Mouse (Mus musculus): ENCODE measurements around the gene Clrn1. TPM values are rescaled to one million over a fixed set of nuclear protein-coding genes. Genes with fewer than 3 reads are reported as not detected.

The Clrn1 gene
- not detected in 2 replicates for polyA plus RNA-seq (2015; fragmentation: Nextera tagmentation; extraction: Ambion mirVana)

DNA sequence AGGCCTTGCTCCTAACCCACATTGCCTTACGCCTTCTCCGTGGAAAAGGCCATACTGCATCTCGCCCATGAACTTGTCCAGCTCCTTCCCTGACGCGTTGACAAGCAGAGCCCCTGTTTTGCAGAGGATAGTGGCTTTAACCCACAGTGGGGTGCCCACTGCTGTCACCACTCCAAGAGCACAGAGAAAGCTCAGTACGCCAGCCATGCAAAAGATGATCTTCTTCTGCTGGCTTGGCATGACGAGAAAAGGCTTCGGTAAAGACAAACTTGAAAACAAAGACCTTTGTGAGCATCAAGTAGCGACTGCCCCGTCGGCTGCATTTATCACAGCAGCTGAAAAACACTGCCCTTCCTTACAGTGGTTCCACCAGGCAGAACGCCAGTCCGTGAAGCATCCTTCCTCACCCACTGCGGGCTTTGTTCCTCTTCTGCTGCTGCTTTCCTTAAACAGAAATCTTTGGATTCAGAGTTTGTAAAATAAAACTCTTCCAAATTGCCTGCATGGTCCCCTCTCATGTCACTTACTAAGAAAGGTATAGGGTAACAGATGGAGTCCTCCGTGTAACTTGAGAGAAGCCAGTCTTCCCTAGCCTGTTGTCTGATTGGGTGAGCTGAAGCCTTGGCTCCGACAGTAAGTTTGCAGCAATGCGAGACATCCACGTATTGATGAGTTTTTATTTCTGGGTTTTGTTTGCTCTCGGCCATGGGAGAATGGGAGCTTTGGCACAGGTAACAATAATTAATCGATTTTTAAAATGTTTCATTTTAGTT, at the start of gene Clrn1:
Gene Clrn1 (minus strand): TSS at position 540 of the 773 bp plus-strand sequence.
- H3K4me1 ChIP-seq (ENCODE audit: control insufficient read depth, insufficient read depth, low read length): peaks cover 4% of the 10 kb centered on the region; the same call in 1 of the 2 replicates
- H3K4me3 ChIP-seq (ENCODE audit: low read length): no peak within 1 kb of the TSS
- no peak for ATAC-seq
- 78% methylated on average over 20 of the region's 20 CpGs for WGBS
- no peaks in the 10 kb centered on the region for H3K36me3 ChIP-seq (ENCODE audit: control insufficient read depth, insufficient read depth, low read length)
- no peak within 1 kb of the TSS for H3K9ac ChIP-seq (ENCODE audit: low read depth, low read length)
- no peaks in the 10 kb centered on the region for H3K27me3 ChIP-seq (replicated peaks; ENCODE audit: control insufficient read depth, insufficient read depth, low read length)
- H3K9me3 ChIP-seq (ENCODE audit: control insufficient read depth, low read length): no peaks in the 10 kb centered on the region
- no peak within 1 kb of the TSS for H3K27ac ChIP-seq (ENCODE audit: low read length)
- H3K4me2 ChIP-seq (ENCODE audit: low read depth, low read length): no peak within 1 kb of the TSS

DNA sequence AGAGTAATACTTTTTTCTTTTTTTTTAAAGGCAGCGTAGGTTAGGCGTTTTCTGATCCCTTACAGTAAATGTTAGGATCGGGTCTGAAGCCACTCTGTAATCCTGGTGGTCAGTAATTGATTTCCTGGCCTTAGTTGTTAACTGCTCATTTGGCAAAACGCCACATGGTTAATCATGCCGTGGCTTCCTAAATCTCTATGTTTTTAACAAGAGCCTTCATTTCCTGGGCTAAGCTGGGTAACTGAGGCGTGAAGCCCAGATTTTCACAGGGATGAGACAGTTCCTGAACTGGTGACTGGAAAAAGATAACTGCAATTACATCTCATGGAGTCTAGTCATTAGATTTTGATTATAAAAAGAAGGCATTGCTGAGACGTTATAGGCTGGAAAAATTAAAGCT, 38.9 kb upstream of the Clrn1 start:
- no peak overlapping the region for H3K27ac ChIP-seq (ENCODE audit: low read length)
- no peak overlapping the region for H3K4me3 ChIP-seq (ENCODE audit: low read length)
- no peak for ATAC-seq
- WGBS: 66% methylated on average over 7 of the region's 7 CpGs
- no peak overlapping the region for H3K4me2 ChIP-seq (ENCODE audit: low read depth, low read length)
- no peak overlapping the region for H3K9ac ChIP-seq (ENCODE audit: low read depth, low read length)
- no peaks in the 10 kb centered on the region for H3K36me3 ChIP-seq (ENCODE audit: control insufficient read depth, insufficient read depth, low read length)
- no peaks in the 10 kb centered on the region for H3K4me1 ChIP-seq (ENCODE audit: control insufficient read depth, insufficient read depth, low read length)
- H3K27me3 ChIP-seq (replicated peaks; ENCODE audit: control insufficient read depth, insufficient read depth, low read length): no peaks in the 10 kb centered on the region
- no peaks in the 10 kb centered on the region for H3K9me3 ChIP-seq (ENCODE audit: control insufficient read depth, low read length)

DNA sequence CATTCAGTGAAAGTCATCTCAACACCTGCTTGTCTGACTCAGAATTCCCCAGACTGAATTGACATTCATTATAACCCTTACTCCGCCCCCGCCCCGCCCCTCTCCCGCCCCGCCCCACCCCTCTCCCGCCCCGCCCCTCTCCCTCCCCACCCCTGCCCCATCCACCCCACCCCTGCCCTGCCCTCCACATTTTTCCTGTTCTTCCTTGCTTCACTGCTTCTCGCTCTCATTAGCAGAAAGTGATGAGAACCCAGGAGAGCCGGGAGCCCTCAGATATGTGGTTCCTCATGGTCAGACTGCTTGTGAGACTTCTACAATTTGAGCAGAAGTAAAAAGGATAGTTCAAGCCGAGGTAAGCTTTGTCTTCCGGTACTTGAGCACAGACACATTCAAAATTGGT, 38.0 kb upstream of the Clrn1 start:
- Histone ChIP-seq H3K36me3 (ENCODE audit: control insufficient read depth, insufficient read depth, low read length) (no peaks in the 10 kb centered on the region), H3K4me1 (ENCODE audit: control insufficient read depth, insufficient read depth, low read length) (no peaks in the 10 kb centered on the region), H3K27me3 (replicated peaks; ENCODE audit: control insufficient read depth, insufficient read depth, low read length) (no peaks in the 10 kb centered on the region), H3K27ac (ENCODE audit: low read length) (no peak overlapping the region), H3K4me2 (ENCODE audit: low read depth, low read length) (no peak overlapping the region), H3K9ac (ENCODE audit: low read depth, low read length) (no peak overlapping the region), H3K9me3 (ENCODE audit: control insufficient read depth, low read length) (no peaks in the 10 kb centered on the region), H3K4me3 (ENCODE audit: low read length) (no peak overlapping the region)
- WGBS: 56% methylated on average over 10 of the region's 11 CpGs
- ATAC-seq: no peak

DNA sequence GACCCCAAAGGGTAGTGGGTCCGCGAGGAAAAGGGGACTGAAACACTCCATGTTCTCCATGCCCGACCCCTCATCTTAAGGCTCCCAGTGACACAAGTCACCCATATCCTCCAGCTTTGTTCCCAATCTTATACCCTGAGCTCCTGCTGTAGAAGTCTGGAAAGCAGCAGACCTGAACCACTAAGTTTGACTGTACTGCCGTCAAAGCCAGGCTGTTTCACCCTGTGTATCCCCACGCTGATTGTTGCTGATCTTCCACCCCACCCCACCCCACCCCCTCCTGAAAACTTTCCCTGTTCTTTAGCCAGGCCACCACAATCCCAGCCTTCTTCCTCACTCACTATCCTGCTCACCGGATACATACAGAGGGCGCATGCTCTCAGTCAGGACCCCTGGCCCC, 37.5 kb upstream of the Clrn1 start:
- H3K4me3 ChIP-seq (ENCODE audit: low read length): no peak overlapping the region
- H3K27me3 ChIP-seq (replicated peaks; ENCODE audit: control insufficient read depth, insufficient read depth, low read length): no peaks in the 10 kb centered on the region
- H3K27ac ChIP-seq (ENCODE audit: low read length): no peak overlapping the region
- 84% methylated on average over 7 of the region's 7 CpGs for WGBS
- H3K9me3 ChIP-seq (ENCODE audit: control insufficient read depth, low read length): no peaks in the 10 kb centered on the region
- no peaks in the 10 kb centered on the region for H3K36me3 ChIP-seq (ENCODE audit: control insufficient read depth, insufficient read depth, low read length)
- H3K9ac ChIP-seq (ENCODE audit: low read depth, low read length): no peak overlapping the region
- no peak overlapping the region for H3K4me2 ChIP-seq (ENCODE audit: low read depth, low read length)
- H3K4me1 ChIP-seq (ENCODE audit: control insufficient read depth, insufficient read depth, low read length): no peaks in the 10 kb centered on the region
- ATAC-seq: no peak

DNA sequence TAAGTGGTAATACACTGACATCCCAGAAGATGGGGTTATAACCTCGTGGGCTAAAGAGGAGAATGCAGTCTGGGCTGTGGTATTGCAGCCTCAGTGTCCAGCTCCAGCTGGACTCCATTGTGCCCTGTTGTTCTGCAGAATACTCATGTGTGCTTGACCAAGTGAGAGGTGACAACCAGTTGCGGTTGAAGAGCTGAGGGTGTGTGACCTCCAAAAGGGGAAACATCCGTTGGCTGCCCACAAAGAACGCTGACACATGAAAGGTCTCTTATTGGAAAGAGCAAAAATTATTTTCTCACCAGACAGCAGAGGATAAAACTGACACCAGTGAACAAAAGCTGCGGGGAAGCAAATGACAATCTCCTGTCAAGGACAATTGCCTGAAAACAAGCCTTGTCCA, 36.2 kb upstream of the Clrn1 start:
- H3K9me3 ChIP-seq (ENCODE audit: control insufficient read depth, low read length): no peaks in the 10 kb centered on the region
- H3K36me3 ChIP-seq (ENCODE audit: control insufficient read depth, insufficient read depth, low read length): no peaks in the 10 kb centered on the region
- H3K9ac ChIP-seq (ENCODE audit: low read depth, low read length): no peak overlapping the region
- H3K4me2 ChIP-seq (ENCODE audit: low read depth, low read length): no peak overlapping the region
- no peak overlapping the region for H3K27ac ChIP-seq (ENCODE audit: low read length)
- H3K4me3 ChIP-seq (ENCODE audit: low read length): no peak overlapping the region
- 79% methylated on average over 5 of the region's 5 CpGs for WGBS
- no peak for ATAC-seq
- H3K27me3 ChIP-seq (replicated peaks; ENCODE audit: control insufficient read depth, insufficient read depth, low read length): no peaks in the 10 kb centered on the region
- H3K4me1 ChIP-seq (ENCODE audit: control insufficient read depth, insufficient read depth, low read length): no peaks in the 10 kb centered on the region

DNA sequence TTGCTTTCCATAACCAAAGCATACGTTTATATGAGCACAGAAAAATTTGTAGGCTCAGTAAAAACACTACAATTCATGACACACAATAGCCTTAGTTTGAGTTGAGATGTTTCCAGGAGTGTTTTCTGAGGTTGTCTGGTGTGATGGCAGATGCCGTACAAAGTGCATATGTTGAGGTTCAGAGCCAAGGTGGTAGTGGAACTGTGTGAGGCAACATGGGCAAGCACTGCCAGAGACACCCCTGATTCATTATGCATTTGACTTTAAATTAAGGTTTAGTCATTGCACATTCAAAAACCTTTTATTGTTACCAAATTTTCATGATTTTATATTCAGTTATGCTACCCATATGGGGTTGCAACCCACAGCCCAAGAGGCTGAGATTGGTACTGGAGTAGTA, 19.5 kb upstream of the Clrn1 start:
- H3K4me2 ChIP-seq (ENCODE audit: low read depth, low read length): no peak overlapping the region
- H3K27ac ChIP-seq (ENCODE audit: low read length): no peak overlapping the region
- no peaks in the 10 kb centered on the region for H3K9me3 ChIP-seq (ENCODE audit: control insufficient read depth, low read length)
- H3K4me1 ChIP-seq (ENCODE audit: control insufficient read depth, insufficient read depth, low read length): no peaks in the 10 kb centered on the region
- no peak overlapping the region for H3K9ac ChIP-seq (ENCODE audit: low read depth, low read length)
- no peak for ATAC-seq
- H3K36me3 ChIP-seq (ENCODE audit: control insufficient read depth, insufficient read depth, low read length): no peaks in the 10 kb centered on the region
- H3K4me3 ChIP-seq (ENCODE audit: low read length): no peak overlapping the region
- H3K27me3 ChIP-seq (replicated peaks; ENCODE audit: control insufficient read depth, insufficient read depth, low read length): no peaks in the 10 kb centered on the region
- 89% methylated on average over 2 of the region's 2 CpGs for WGBS

DNA sequence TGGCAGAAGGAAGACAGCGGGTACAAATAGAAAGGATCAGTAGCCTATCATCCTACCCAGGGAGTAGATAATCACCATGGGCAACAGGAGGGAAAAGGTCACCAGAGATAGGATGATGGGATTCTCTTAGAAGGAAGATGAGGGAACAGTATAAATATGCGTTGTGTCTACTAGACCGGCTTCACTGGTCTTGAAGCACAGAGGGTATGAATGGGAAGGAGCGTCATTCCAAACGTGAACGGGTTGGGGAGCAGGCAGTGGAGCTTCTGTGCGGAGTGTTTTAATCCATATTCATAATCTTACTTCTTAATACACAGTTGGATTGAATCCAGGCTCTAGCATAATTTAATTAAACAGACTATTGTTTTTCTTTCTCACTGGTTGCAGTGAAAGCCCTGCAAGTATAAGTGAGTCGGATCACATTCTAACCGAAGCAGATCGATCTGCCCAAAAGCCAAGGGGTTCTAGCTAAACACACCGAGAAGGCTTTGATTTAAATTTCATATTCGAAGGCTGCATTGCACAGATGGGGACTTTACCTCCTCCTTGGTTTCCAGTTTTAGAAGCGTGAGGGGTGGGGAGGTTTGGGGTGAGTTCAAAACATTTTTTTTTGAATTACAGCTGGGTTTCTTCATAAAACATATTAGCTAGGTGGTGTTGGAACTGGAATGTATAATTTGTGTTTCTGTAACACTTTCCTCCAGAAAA, 17.1 kb upstream of the Clrn1 start:
- H3K27ac ChIP-seq (ENCODE audit: low read length): no peak overlapping the region
- no peak overlapping the region for H3K4me3 ChIP-seq (ENCODE audit: low read length)
- 81% methylated on average over 13 of the region's 13 CpGs for WGBS
- H3K9me3 ChIP-seq (ENCODE audit: control insufficient read depth, low read length): no peaks in the 10 kb centered on the region
- H3K4me1 ChIP-seq (ENCODE audit: control insufficient read depth, insufficient read depth, low read length): no peaks in the 10 kb centered on the region
- ATAC-seq: no peak
- H3K9ac ChIP-seq (ENCODE audit: low read depth, low read length): no peak overlapping the region
- no peaks in the 10 kb centered on the region for H3K36me3 ChIP-seq (ENCODE audit: control insufficient read depth, insufficient read depth, low read length)
- H3K27me3 ChIP-seq (replicated peaks; ENCODE audit: control insufficient read depth, insufficient read depth, low read length): no peaks in the 10 kb centered on the region
- H3K4me2 ChIP-seq (ENCODE audit: low read depth, low read length): no peak overlapping the region

DNA sequence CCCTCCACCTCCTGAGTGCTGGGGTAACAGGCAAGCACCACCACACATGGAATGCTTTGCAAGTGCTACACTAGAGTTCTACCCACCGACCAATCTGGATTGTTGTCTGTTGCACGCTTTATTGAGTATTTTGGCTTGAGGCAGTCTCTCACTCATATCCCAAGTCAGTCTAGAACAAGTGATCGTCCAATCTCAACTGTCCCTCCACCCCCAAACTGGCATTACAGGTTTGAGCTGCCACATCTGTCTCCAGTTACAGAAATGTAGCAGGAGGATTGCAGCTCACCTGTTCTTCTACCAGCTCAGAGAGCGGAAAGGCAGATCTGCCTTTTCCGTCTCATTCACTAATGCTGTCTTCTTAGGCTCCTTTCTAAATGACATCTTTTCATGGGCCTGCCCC, 10.0 kb upstream of the Clrn1 start:
- no peak overlapping the region for H3K4me2 ChIP-seq (ENCODE audit: low read depth, low read length)
- no peaks in the 10 kb centered on the region for H3K4me1 ChIP-seq (ENCODE audit: control insufficient read depth, insufficient read depth, low read length)
- no peak overlapping the region for H3K4me3 ChIP-seq (ENCODE audit: low read length)
- WGBS: 94% methylated on average over 5 of the region's 5 CpGs
- no peak overlapping the region for H3K9ac ChIP-seq (ENCODE audit: low read depth, low read length)
- no peak overlapping the region for H3K27ac ChIP-seq (ENCODE audit: low read length)
- no peaks in the 10 kb centered on the region for H3K36me3 ChIP-seq (ENCODE audit: control insufficient read depth, insufficient read depth, low read length)
- H3K27me3 ChIP-seq (replicated peaks; ENCODE audit: control insufficient read depth, insufficient read depth, low read length): no peaks in the 10 kb centered on the region
- no peak for ATAC-seq
- H3K9me3 ChIP-seq (ENCODE audit: control insufficient read depth, low read length): no peaks in the 10 kb centered on the region

DNA sequence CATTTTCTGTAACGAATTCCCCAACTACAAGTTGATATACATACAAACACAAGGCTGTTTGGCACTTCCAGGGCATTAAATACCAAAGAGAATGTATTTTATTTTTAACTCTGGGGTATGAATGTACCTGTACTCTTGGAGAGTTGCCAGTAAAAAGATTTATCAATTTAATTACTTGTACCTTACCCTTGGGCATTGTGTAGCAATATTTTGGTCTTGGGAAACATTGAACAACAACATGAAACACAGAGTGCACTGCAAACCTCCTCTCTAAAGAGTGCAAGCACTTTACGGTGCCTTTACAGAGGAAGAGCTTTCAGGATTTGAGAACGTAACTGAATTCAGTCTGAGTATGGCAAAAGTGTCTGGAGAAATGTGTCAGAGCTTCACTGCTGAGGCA, 9.4 kb upstream of the Clrn1 start:
- 88% methylated on average over 3 of the region's 3 CpGs for WGBS
- H3K9ac ChIP-seq (ENCODE audit: low read depth, low read length): no peak overlapping the region
- no peaks in the 10 kb centered on the region for H3K4me1 ChIP-seq (ENCODE audit: control insufficient read depth, insufficient read depth, low read length)

More for the DNA sequence above, 9.4 kb upstream of the Clrn1 start:
- no peak overlapping the region for H3K27ac ChIP-seq (ENCODE audit: low read length)
- H3K4me2 ChIP-seq (ENCODE audit: low read depth, low read length): no peak overlapping the region
- no peaks in the 10 kb centered on the region for H3K27me3 ChIP-seq (replicated peaks; ENCODE audit: control insufficient read depth, insufficient read depth, low read length)
- H3K9me3 ChIP-seq (ENCODE audit: control insufficient read depth, low read length): no peaks in the 10 kb centered on the region
- no peaks in the 10 kb centered on the region for H3K36me3 ChIP-seq (ENCODE audit: control insufficient read depth, insufficient read depth, low read length)
- H3K4me3 ChIP-seq (ENCODE audit: low read length): no peak overlapping the region
- no peak for ATAC-seq

Measured in intestine, embryonic 16.5 days (tissue).